Mouse (Mus musculus) adipocyte (in vitro differentiated cells): Measurements from ENCODE around the gene Rnf220.

Source experiments
- DNase-seq: peaks from one replicate; pipeline ENCODE4 v3.0.0-alpha.2; 2016; ENCODE audit warnings: low spot score

Rnf220 gene

DNA sequence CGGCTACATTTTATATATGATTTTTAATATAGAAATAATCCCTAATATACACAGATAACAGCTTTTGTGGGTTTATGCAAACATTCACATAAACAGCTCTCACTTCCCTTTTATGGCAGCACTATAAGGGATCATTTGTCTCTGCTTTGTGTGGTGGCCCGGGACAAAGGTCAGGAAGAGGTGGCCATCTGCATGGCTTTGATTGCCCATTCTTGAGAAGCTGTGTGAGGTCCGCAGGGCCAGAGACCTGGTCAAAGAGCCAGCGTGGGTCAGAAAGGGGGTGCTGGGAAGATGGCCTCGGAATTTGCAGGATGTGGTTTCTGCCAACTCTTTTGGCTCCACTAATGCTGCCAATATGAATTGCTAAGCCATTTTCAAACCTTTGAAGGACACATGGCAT lies 273.9 kb downstream of the Rnf220 start:
- no peak for DNase-seq

DNA sequence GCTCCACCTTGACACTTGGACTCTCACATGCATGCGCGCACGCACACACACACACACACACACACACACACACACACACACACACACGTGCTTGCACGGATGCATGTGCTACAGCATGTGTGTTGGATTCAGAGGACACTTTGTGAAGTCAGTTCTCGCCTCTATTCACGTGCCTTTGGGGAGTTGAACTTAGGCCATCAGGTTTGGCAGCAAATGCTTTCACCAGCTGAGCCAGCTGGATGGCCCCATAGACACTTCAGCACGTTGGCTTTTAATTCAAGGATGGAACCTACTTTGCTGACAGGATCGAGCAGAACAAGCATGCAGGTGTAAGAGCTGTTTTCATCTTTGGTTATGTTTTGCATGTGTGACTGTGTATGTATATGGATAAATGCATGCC lies 275.0 kb downstream of the Rnf220 start:
- DNase-seq, result peak; percentile 46
